20 mouse cellular contexts compared by ENCODE assay signal in the genomic region with DNA sequence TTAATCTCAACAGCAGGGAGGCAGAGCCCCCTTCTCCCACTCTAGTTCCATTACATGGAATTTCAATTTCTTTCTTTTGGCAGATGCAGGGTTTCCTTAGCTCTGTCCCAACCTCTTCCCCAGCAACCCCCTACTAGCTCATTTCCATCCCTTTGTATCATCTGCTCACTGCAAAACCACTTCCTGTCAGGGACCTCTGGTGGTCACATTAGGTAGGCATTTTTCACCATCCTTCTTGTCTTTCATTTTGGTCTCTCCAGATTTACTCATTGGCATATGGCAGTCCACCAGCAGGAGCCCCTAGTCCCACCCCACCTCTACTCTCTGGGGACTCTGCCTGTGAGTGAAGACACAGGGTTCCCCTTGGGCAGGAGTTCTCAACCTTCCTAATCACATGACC.
A peak's percentile ranks its signal among the peaks of the same experiment; 100 is the strongest.
DNase-seq lines count a peak whose midpoint lies in the region; ATAC-seq and TF ChIP-seq lines count a peak whose summit lies in the region.
"Had no signal": no experiment of that assay in that cellular context is flagged by ENCODE, and none has a peak within 500 bp of the region (broad histone marks: within the 10 kb centered on the region; RNA-seq: fewer than 3 reads in every experiment).

No protein-coding gene starts in this region.

- DNase-seq in hindbrain, postnatal 0 days (ENCODE audit: low spot score) = no peak
- DNase-seq in hindbrain, embryonic 14.5 days (ENCODE audit: low spot score) = no peak
- no peak for DNase-seq in lung, embryonic 14.5 days
- DNase-seq in lung, postnatal 14 days = no peak
- peak; percentile 2 to 15 for DNase-seq in B cell, adult 2 months
- peak; percentile 48 for DNase-seq in R1 (ENCODE audit: low read depth, low spot score)
- DNase-seq in neural tube, embryonic 10.5 days (ENCODE audit: extremely low spot score, low spot score) = no peak
- DNase-seq in embryo, embryonic 11 days = no peak
- DNase-seq: cerebellum, adult 9-11 months; gastrocnemius, postnatal 14 days; heart, adult 2 months; heart, postnatal 10 days; kidney, adult 11 months; kidney, postnatal 25 days; liver; lung, postnatal 10 days had no signal

- ATAC-seq in hindbrain, postnatal 0 days = no peak
- ATAC-seq in hindbrain, embryonic 14.5 days (ENCODE audit: low FRiP score) = no peak
- ATAC-seq in lung, embryonic 14.5 days (ENCODE audit: insufficient read depth) = no peak

- no peak overlapping the region for H3K4me2 ChIP-seq in hindbrain, postnatal 0 days (ENCODE audit: low read depth, low read length)
- no peak overlapping the region for H3K4me2 ChIP-seq in hindbrain, embryonic 14.5 days (replicated peaks)
- H3K4me2 ChIP-seq in lung, embryonic 14.5 days = no peak overlapping the region
- H3K4me2 ChIP-seq: embryonic facial prominence, embryonic 15.5 days; hindbrain, embryonic 12.5 days; neural tube, embryonic 15.5 days had no signal

- H3K36me3 ChIP-seq in hindbrain, postnatal 0 days (ENCODE audit: insufficient read depth, low read length) = no peaks in the 10 kb centered on the region
- H3K36me3 ChIP-seq in hindbrain, embryonic 14.5 days (replicated peaks; ENCODE audit: control insufficient read depth, insufficient read depth) = no peaks in the 10 kb centered on the region
- no peaks in the 10 kb centered on the region for H3K36me3 ChIP-seq in lung, embryonic 14.5 days (ENCODE audit: insufficient read depth)
- H3K36me3 ChIP-seq: embryonic facial prominence, embryonic 15.5 days; forebrain, embryonic 10.5 days; hindbrain, embryonic 12.5 days; neural tube, embryonic 15.5 days had no signal

- no peaks in the 10 kb centered on the region for H3K27me3 ChIP-seq in hindbrain, postnatal 0 days (ENCODE audit: insufficient read depth, low read length)
- no peaks in the 10 kb centered on the region for H3K27me3 ChIP-seq in hindbrain, embryonic 14.5 days (ENCODE audit: control insufficient read depth, insufficient read depth, low read length)
- H3K27me3 ChIP-seq in lung, embryonic 14.5 days (ENCODE audit: insufficient read depth, low read length) = no peaks in the 10 kb centered on the region
- H3K27me3 ChIP-seq: embryonic facial prominence, embryonic 15.5 days; hindbrain, embryonic 12.5 days; neural tube, embryonic 15.5 days had no signal

- H3K27ac ChIP-seq in hindbrain, postnatal 0 days = no peak overlapping the region
- no peak overlapping the region for H3K27ac ChIP-seq in hindbrain, embryonic 14.5 days
- no peak overlapping the region for H3K27ac ChIP-seq in lung, embryonic 14.5 days (ENCODE audit: low read depth)
- H3K27ac ChIP-seq: embryonic facial prominence, embryonic 15.5 days; forebrain, embryonic 10.5 days; heart, adult 2 months; hindbrain, embryonic 12.5 days; neural tube, embryonic 15.5 days had no signal

- TF ChIP-seq CTCF in hindbrain, postnatal 0 days (IDR thresholded peaks at IDR 0.05; ENCODE audit: low read depth) = peak; percentile 30
- TF ChIP-seq CTCF in lung, embryonic 14.5 days (IDR thresholded peaks at IDR 0.05; ENCODE audit: low read depth) = 0 out of 2 replicates have a peak, but pooled peaks have one; percentile 8

- no peaks in the 10 kb centered on the region for H3K4me1 ChIP-seq in hindbrain, postnatal 0 days (ENCODE audit: insufficient read depth, low read length)
- no peaks in the 10 kb centered on the region for H3K4me1 ChIP-seq in hindbrain, embryonic 14.5 days (replicated peaks; ENCODE audit: control insufficient read depth, insufficient read depth, low read length)
- H3K4me1 ChIP-seq in lung, embryonic 14.5 days (ENCODE audit: insufficient read depth) = no peaks in the 10 kb centered on the region
- H3K4me1 ChIP-seq: embryonic facial prominence, embryonic 15.5 days; forebrain, embryonic 10.5 days; hindbrain, embryonic 12.5 days had no signal

- H3K4me3 ChIP-seq in hindbrain, postnatal 0 days (ENCODE audit: low read length) = no peak overlapping the region
- H3K4me3 ChIP-seq in hindbrain, embryonic 14.5 days (replicated peaks; ENCODE audit: low read length) = no peak overlapping the region
- no peak overlapping the region for H3K4me3 ChIP-seq in lung, embryonic 14.5 days (ENCODE audit: low read depth, low read length)
- H3K4me3 ChIP-seq: embryonic facial prominence, embryonic 15.5 days; forebrain, embryonic 10.5 days; heart, adult 2 months; hindbrain, embryonic 12.5 days; neural tube, embryonic 15.5 days had no signal

- no peaks in the 10 kb centered on the region for H3K9me3 ChIP-seq in hindbrain, postnatal 0 days (ENCODE audit: low read length)
- H3K9me3 ChIP-seq in hindbrain, embryonic 14.5 days (ENCODE audit: control insufficient read depth, low read length) = no peaks in the 10 kb centered on the region
- H3K9me3 ChIP-seq in lung, embryonic 14.5 days (ENCODE audit: low read depth, low read length) = no peaks in the 10 kb centered on the region
- H3K9me3 ChIP-seq: embryonic facial prominence, embryonic 15.5 days; forebrain, embryonic 10.5 days; hindbrain, embryonic 12.5 days; neural tube, embryonic 15.5 days had no signal

- H3K9ac ChIP-seq in hindbrain, postnatal 0 days (replicated peaks; ENCODE audit: low read length) = no peak overlapping the region
- no peak overlapping the region for H3K9ac ChIP-seq in hindbrain, embryonic 14.5 days
- H3K9ac ChIP-seq in lung, embryonic 14.5 days = no peak overlapping the region
- H3K9ac ChIP-seq: embryonic facial prominence, embryonic 15.5 days; hindbrain, embryonic 12.5 days; neural tube, embryonic 15.5 days had no signal

Comparison
In these comparisons a context has a peak if more than half of its experiments do, and no peak if none do; other contexts are left out.
1. DNase-seq: peak in B cell, adult 2 months (2 of 2) and R1 (single experiment); none in hindbrain, postnatal 0 days (single experiment), hindbrain, embryonic 14.5 days (single experiment), lung, embryonic 14.5 days (single experiment), lung, postnatal 14 days (single experiment), neural tube, embryonic 10.5 days (single experiment) and embryo, embryonic 11 days (single experiment).